In genomic region chr11:89039325-89039724, GRCm38 (mm10) we compare ENCODE assay signal across 10 mouse cellular contexts. TPM values are rescaled to one million over a fixed set of nuclear protein-coding genes. Genes with fewer than 3 reads are reported as not detected.
DNase-seq lines count a peak whose midpoint lies in the region; ATAC-seq and TF ChIP-seq lines count a peak whose summit lies in the region.
"Had no signal": no experiment of that assay in that cellular context is flagged by ENCODE, and none has a peak within 500 bp of the region (broad histone marks: within the 10 kb centered on the region; RNA-seq: fewer than 3 reads in every experiment).

No protein-coding gene starts in this region.

- peaks cover 67% of the 10 kb centered on the region for H3K36me3 ChIP-seq in hindbrain, embryonic 10.5 days
- H3K36me3 ChIP-seq in hindbrain, embryonic 12.5 days: peaks cover 47% of the 10 kb centered on the region

- 39% methylated on average over 3 of the region's 3 CpGs for WGBS in hindbrain, embryonic 10.5 days
- 37% methylated on average over 3 of the region's 3 CpGs for WGBS in hindbrain, embryonic 12.5 days
- WGBS in bone marrow, adult 2 months: 20% methylated on average over 3 of the region's 3 CpGs

- no peaks in the 10 kb centered on the region for H3K27me3 ChIP-seq in hindbrain, embryonic 10.5 days (ENCODE audit: insufficient read depth, poor library complexity, severe bottlenecking)
- no peaks in the 10 kb centered on the region for H3K27me3 ChIP-seq in hindbrain, embryonic 12.5 days
- H3K27me3 ChIP-seq: stomach, embryonic 15.5 days had no signal

- H3K4me1 ChIP-seq in hindbrain, embryonic 10.5 days (replicated peaks): no peaks in the 10 kb centered on the region
- H3K4me1 ChIP-seq in hindbrain, embryonic 12.5 days: no peaks in the 10 kb centered on the region
- peaks cover 1% of the 10 kb centered on the region for H3K4me1 ChIP-seq in bone marrow, adult 2 months (ENCODE audit: control insufficient read depth, insufficient read depth, low read length)
- H3K4me1 ChIP-seq: stomach, embryonic 15.5 days had no signal

- no peak overlapping the region for H3K4me2 ChIP-seq in hindbrain, embryonic 12.5 days (replicated peaks)
- H3K4me2 ChIP-seq: stomach, embryonic 15.5 days had no signal

- TF ChIP-seq CTCF in bone marrow, adult 2 months (IDR thresholded peaks at IDR 0.05; ENCODE audit: control insufficient read depth, insufficient read depth, low read length): peak; percentile 97

- no peaks in the 10 kb centered on the region for H3K9me3 ChIP-seq in hindbrain, embryonic 10.5 days
- H3K9me3 ChIP-seq in hindbrain, embryonic 12.5 days (replicated peaks): no peaks in the 10 kb centered on the region
- H3K9me3 ChIP-seq: stomach, embryonic 15.5 days had no signal

- TF ChIP-seq POLR2A in bone marrow, adult 2 months (IDR thresholded peaks at IDR 0.05; ENCODE audit: borderline replicate concordance, control insufficient read depth, low read depth, low read length): no peak

- H3K9ac ChIP-seq in hindbrain, embryonic 12.5 days: no peak overlapping the region
- H3K9ac ChIP-seq: stomach, embryonic 15.5 days had no signal

- H3K27ac ChIP-seq in hindbrain, embryonic 10.5 days: no peak overlapping the region
- no peak overlapping the region for H3K27ac ChIP-seq in hindbrain, embryonic 12.5 days
- no peak overlapping the region for H3K27ac ChIP-seq in bone marrow, adult 2 months (ENCODE audit: control insufficient read depth, insufficient read depth, low read depth, low read length, poor library complexity)
- H3K27ac ChIP-seq: stomach, embryonic 15.5 days had no signal

- no peak for ATAC-seq in hindbrain, embryonic 12.5 days (ENCODE audit: low FRiP score)
- peak; percentile 49 for ATAC-seq in CD4-positive, CD25-positive, alpha-beta regulatory T cell, adult 4 months
- ATAC-seq in neutrophil, adult 5-6 weeks (ENCODE audit: extremely low read depth, insufficient number of reproducible peaks, low FRiP score, poor library complexity, severe bottlenecking): peak; percentile 89

- H3K4me3 ChIP-seq in hindbrain, embryonic 10.5 days: no peak overlapping the region
- H3K4me3 ChIP-seq in hindbrain, embryonic 12.5 days: no peak overlapping the region
- no peak overlapping the region for H3K4me3 ChIP-seq in bone marrow, adult 2 months (replicated peaks; ENCODE audit: control insufficient read depth, low read depth, low read length)
- H3K4me3 ChIP-seq: stomach, embryonic 15.5 days had no signal

- peak; percentile 32 for DNase-seq in hindbrain, embryonic 10.5 days (ENCODE audit: low spot score)
- peak; percentile 54 for DNase-seq in gastrocnemius, postnatal 10 days
- DNase-seq in left cerebral cortex, adult 8-10 months (ENCODE audit: low spot score in 2 of 2): peak; percentile 34 to 37
- peak; percentile 65 for DNase-seq in thymus, postnatal 14 days

RNA-seq across cellular contexts. Expression of gene Dgke, which starts 27.3 kb away (rescaled TPM):
- polyA plus RNA-seq in hindbrain, embryonic 10.5 days (2016; fragmentation: Nextera tagmentation; extraction: Ambion mirVana): 4.6 and 6.1 TPM in 2 replicates
- polyA plus RNA-seq in hindbrain, embryonic 12.5 days (2016; fragmentation: Nextera tagmentation; extraction: Ambion mirVana): 10.6 and 11.9 TPM in 2 replicates
- 1 to 10 TPM; 4.6 to 7.3 TPM for polyA plus RNA-seq in CD4-positive, CD25-positive, alpha-beta regulatory T cell, adult 4 months (2017; shearing (Covaris generic))
- polyA plus RNA-seq in bone marrow, adult 2 months (2011; ENCODE audit: insufficient read depth, insufficient read length, low replicate concordance, missing spikeins): 1.9 and 2.0 TPM in 2 replicates
- 1 to 10 TPM; 4.5 to 5.4 TPM for total RNA-seq in gastrocnemius, postnatal 10 days (2021)
- 10 to 100 TPM; 50.3 to 60.2 (median 53.3) TPM for total RNA-seq in left cerebral cortex, adult 8-10 months (2022)
- 9.7 and 9.9 TPM in 2 replicates for total RNA-seq in neutrophil, adult 5-6 weeks (2017)

RNA-seq across cellular contexts. Expression of gene Gm525, which starts 34.3 kb away (rescaled TPM):
- polyA plus RNA-seq in hindbrain, embryonic 10.5 days (2016; fragmentation: Nextera tagmentation; extraction: Ambion mirVana): not detected in 2 replicates
- 0.58 TPM in 1 of 2 replicates, not detected in the other for polyA plus RNA-seq in hindbrain, embryonic 12.5 days (2016; fragmentation: Nextera tagmentation; extraction: Ambion mirVana)
- polyA plus RNA-seq in CD4-positive, CD25-positive, alpha-beta regulatory T cell, adult 4 months (2017; shearing (Covaris generic)): not detected
- polyA plus RNA-seq in bone marrow, adult 2 months (2011; ENCODE audit: insufficient read depth, insufficient read length, low replicate concordance, missing spikeins): not detected in 2 replicates
- not detected for total RNA-seq in gastrocnemius, postnatal 10 days (2021)
- total RNA-seq in left cerebral cortex, adult 8-10 months (2022): not detected
- not detected in 2 replicates for total RNA-seq in neutrophil, adult 5-6 weeks (2017)
- total RNA-seq: left cerebral cortex, postnatal 10 days had no signal

RNA-seq across cellular contexts. Expression of gene Trim25, which starts 40.1 kb away (rescaled TPM):
- 3.0 and 3.5 TPM in 2 replicates for polyA plus RNA-seq in hindbrain, embryonic 10.5 days (2016; fragmentation: Nextera tagmentation; extraction: Ambion mirVana)
- polyA plus RNA-seq in hindbrain, embryonic 12.5 days (2016; fragmentation: Nextera tagmentation; extraction: Ambion mirVana): 3.3 and 4.4 TPM in 2 replicates
- 10 to 100 TPM; 14.0 to 25.6 TPM for polyA plus RNA-seq in CD4-positive, CD25-positive, alpha-beta regulatory T cell, adult 4 months (2017; shearing (Covaris generic))
- polyA plus RNA-seq in bone marrow, adult 2 months (2011; ENCODE audit: insufficient read depth, insufficient read length, low replicate concordance, missing spikeins): 19.8 and 33.7 TPM in 2 replicates
- total RNA-seq in gastrocnemius, postnatal 10 days (2021): 10 to 100 TPM; 18.0 to 20.0 TPM
- 1 to 10 TPM; 4.6 to 6.3 (median 5.7) TPM for total RNA-seq in left cerebral cortex, adult 8-10 months (2022)
- 97.7 and 107 TPM in 2 replicates for total RNA-seq in neutrophil, adult 5-6 weeks (2017)
